Mouse (Mus musculus): ENCODE data around the gene Kcnn3. TPM values are rescaled to one million over a fixed set of nuclear protein-coding genes. Genes with fewer than 3 reads are reported as not detected.

The Kcnn3 gene
- polyA plus RNA-seq (2021): 0.04 TPM

GRCm38 (mm10) chr3:89519894-89520293, at the start of gene Kcnn3:
Gene Kcnn3, plus strand, starts transcription at chr3:89520164.
- DNase-seq (ENCODE audit: low read depth, low spot score) (no peak), ATAC-seq (no peak)
- ChIA-PET CTCF (no interaction called here), POLR2A (interaction anchor here (0.6 kb wide), 1 partner anchor 114 kb away, joined by 4 read pairs; no protein-coding TSS in a partner anchor)
- peaks cover 51% of the 10 kb centered on the region for H3K27me3 ChIP-seq
- TF ChIP-seq CTCF (IDR thresholded peaks at IDR 0.05): no peak
- in situ Hi-C loops (cut with MboI; ENCODE audit: low pct_unique_long_range_greater_than_20kb): loop anchor here (5.0 kb wide), 1 partner anchor 167 kb away; no protein-coding TSS in a partner anchor

GRCm38 (mm10) chr3:89472280-89472679, 47.7 kb upstream of the Kcnn3 start:
- TF ChIP-seq CTCF (IDR thresholded peaks at IDR 0.05): no peak
- H3K27me3 ChIP-seq: no peaks in the 10 kb centered on the region
- in situ Hi-C loops (cut with MboI; ENCODE audit: low pct_unique_long_range_greater_than_20kb): no loop called here
- CTCF ChIA-PET: interaction anchor here (0.8 kb wide), 1 partner anchor 8 kb away, joined by 4 read pairs; no protein-coding TSS in a partner anchor
- DNase-seq (ENCODE audit: low read depth, low spot score): no peak
- POLR2A ChIA-PET: no interaction called here
- no peak for ATAC-seq

- ATAC-seq (no peak), DNase-seq (ENCODE audit: low read depth, low spot score) (no peak)
- in situ Hi-C loops (cut with MboI; ENCODE audit: low pct_unique_long_range_greater_than_20kb): no loop called here
- H3K27me3 ChIP-seq: no peaks in the 10 kb centered on the region
- POLR2A ChIA-PET: no interaction called here
- CTCF ChIA-PET: no interaction called here
- TF ChIP-seq CTCF (IDR thresholded peaks at IDR 0.05): no peak
These were observed 46.1 kb upstream of the Kcnn3 start for GRCm38 (mm10) chr3:89473838-89474237.

- POLR2A ChIA-PET: no interaction called here
- CTCF ChIA-PET: no interaction called here
- no peak for TF ChIP-seq CTCF (IDR thresholded peaks at IDR 0.05)
- no peaks in the 10 kb centered on the region for H3K27me3 ChIP-seq
- no peak for DNase-seq (ENCODE audit: low read depth, low spot score)
- ATAC-seq: peak; percentile 29
- in situ Hi-C loops (cut with MboI; ENCODE audit: low pct_unique_long_range_greater_than_20kb): no loop called here
These were observed 40.9 kb upstream of the Kcnn3 start for GRCm38 (mm10) chr3:89479055-89479454.

GRCm38 (mm10) chr3:89481488-89481887, 38.5 kb upstream of the Kcnn3 start:
- CTCF ChIA-PET: interaction anchor here (0.7 to 2.7 kb wide), 6 partner anchors 12 to 142 kb away, joined by 3 to 22 read pairs (median 5); partner anchors contain the start of genes Cks1b and Shc1
- peak; percentile 94 for TF ChIP-seq CTCF (IDR thresholded peaks at IDR 0.05)
- POLR2A ChIA-PET: interaction anchor here (1.0 to 1.5 kb wide), 3 partner anchors 9 to 85 kb away, joined by 3 to 4 read pairs (median 3); no protein-coding TSS in a partner anchor
- in situ Hi-C loops (cut with MboI; ENCODE audit: low pct_unique_long_range_greater_than_20kb): loop anchor here (5.0 kb wide), 1 partner anchor 144 kb away; the partner anchor contains the start of gene Efna4
- peaks cover 2% of the 10 kb centered on the region for H3K27me3 ChIP-seq
- ATAC-seq: no peak
- DNase-seq (ENCODE audit: low read depth, low spot score): no peak

GRCm38 (mm10) chr3:89482249-89482648, 37.7 kb upstream of the Kcnn3 start:
- TF ChIP-seq CTCF (IDR thresholded peaks at IDR 0.05): no peak
- POLR2A ChIA-PET: interaction anchor here (1.2 kb wide), 1 partner anchor 86 kb away, joined by 3 read pairs; no protein-coding TSS in a partner anchor
- in situ Hi-C loops (cut with MboI; ENCODE audit: low pct_unique_long_range_greater_than_20kb): loop anchor here (5.0 kb wide), 1 partner anchor 145 kb away; the partner anchor contains the start of gene Efna4
- no peak for DNase-seq (ENCODE audit: low read depth, low spot score)
- CTCF ChIA-PET: interaction anchor here (1.1 to 2.7 kb wide), 5 partner anchors 13 to 142 kb away, joined by 4 to 22 read pairs (median 6); partner anchors contain the start of genes Cks1b and Shc1
- H3K27me3 ChIP-seq: peaks cover 10% of the 10 kb centered on the region
- ATAC-seq: no peak

- TF ChIP-seq CTCF (IDR thresholded peaks at IDR 0.05): peak; percentile 99
- no peak for DNase-seq (ENCODE audit: low read depth, low spot score)
- peaks cover 33% of the 10 kb centered on the region for H3K27me3 ChIP-seq
- POLR2A ChIA-PET: interaction anchor here (1.3 to 1.6 kb wide), 2 partner anchors 17 to 48 kb away, joined by 3 to 5 read pairs; partner anchors contain the start of gene Pbxip1
- CTCF ChIA-PET: interaction anchor here (0.9 to 3.2 kb wide), 10 partner anchors 23 to 168 kb away, joined by 3 to 23 read pairs (median 4); no protein-coding TSS in a partner anchor
- in situ Hi-C loops (cut with MboI; ENCODE audit: low pct_unique_long_range_greater_than_20kb): loop anchor here (5.0 kb wide), 2 partner anchors 128 to 148 kb away; partner anchors contain the start of gene Efna4
- ATAC-seq: peak; percentile 27
These were observed 35.0 kb upstream of the Kcnn3 start for GRCm38 (mm10) chr3:89484766-89485524.

- no peak for TF ChIP-seq CTCF (IDR thresholded peaks at IDR 0.05)
- in situ Hi-C loops (cut with MboI; ENCODE audit: low pct_unique_long_range_greater_than_20kb): loop anchor here (5.0 kb wide), 1 partner anchor 129 kb away; no protein-coding TSS in a partner anchor
These were observed 33.9 kb upstream of the Kcnn3 start for GRCm38 (mm10) chr3:89486111-89486510.

GRCm38 (mm10) chr3:89486916-89487702, 32.9 kb upstream of the Kcnn3 start:
- H3K27me3 ChIP-seq: peaks cover 36% of the 10 kb centered on the region
- ATAC-seq (no peak), DNase-seq (ENCODE audit: low read depth, low spot score) (no peak)
- CTCF ChIA-PET: interaction anchor here (0.9 to 1.5 kb wide), 5 partner anchors 20 to 90 kb away, joined by 3 to 5 read pairs (median 3); no protein-coding TSS in a partner anchor
- in situ Hi-C loops (cut with MboI; ENCODE audit: low pct_unique_long_range_greater_than_20kb): loop anchor here (5.0 kb wide), 1 partner anchor 130 kb away; no protein-coding TSS in a partner anchor
- TF ChIP-seq CTCF (IDR thresholded peaks at IDR 0.05): no peak
- POLR2A ChIA-PET: interaction anchor here (0.6 to 2.3 kb wide), 3 partner anchors 29 to 207 kb away, joined by 3 to 6 read pairs (median 3); no protein-coding TSS in a partner anchor

More at GRCm38 (mm10) chr3:89486111-89486510, 33.9 kb upstream of the Kcnn3 start:
- DNase-seq (ENCODE audit: low read depth, low spot score): no peak
- ATAC-seq: no peak
- ChIA-PET CTCF (interaction anchor here (0.9 to 3.2 kb wide), 8 partner anchors 19 to 93 kb away, joined by 3 to 23 read pairs (median 4); no protein-coding TSS in a partner anchor), POLR2A (interaction anchor here (0.6 to 2.3 kb wide), 4 partner anchors 28 to 212 kb away, joined by 3 to 11 read pairs (median 4); partner anchors contain the start of gene Pbxip1)
- peaks cover 36% of the 10 kb centered on the region for H3K27me3 ChIP-seq
